Mouse (Mus musculus) cortical plate, adult 2 months (tissue): Measurements from ENCODE around the gene Chac1.

Experiments used
- CTCF ChIP-seq: fragments of 200-500 bp; IDR thresholded peaks from 2 replicates; pipeline ENCODE4 v1.5.1; 2011; ENCODE audit warnings: mild to moderate bottlenecking, control low read depth, low read length; ENCODE audit not compliant: insufficient read depth; ENCODE audit errors: extremely low read depth
- POLR2A ChIP-seq: fragments of 200-500 bp; IDR thresholded peaks from 2 replicates; pipeline ENCODE4 v1.6.1; 2011; ENCODE audit warnings: mild to moderate bottlenecking, low read length, control low read depth; ENCODE audit not compliant: insufficient read depth; ENCODE audit errors: extremely low read depth

GRCm38 (mm10) chr2:119312380-119312958 lies 38.6 kb upstream of the Chac1 start:
- TF ChIP-seq POLR2A, result no peak
- TF ChIP-seq CTCF, result no peak
